Mouse (Mus musculus) spleen, postnatal 36 days (tissue): ENCODE measurements around the gene Hist1h2bc.
"Not testable (repeated sequence)": the region's sequence is repeated elsewhere in the genome, so short reads cannot be mapped to it uniquely, and the experiment has no call there.

Source experiments
- DNase-seq, 2 experiments: peaks; one replicate each; pipeline ENCODE4 v3.0.0; 2022; ENCODE audit warnings: low spot score in 2 of 2, mixed read lengths in 1 of 2

Hist1h2bc gene

GRCm38 (mm10) chr13:23698996-23699395, 15.0 kb downstream of the Hist1h2bc start:
- peak in 1 of 2 experiments; percentile 0 for DNase-seq

GRCm38 (mm10) chr13:23699767-23700166, 15.8 kb downstream of the Hist1h2bc start:
- DNase-seq: no peak

DNA sequence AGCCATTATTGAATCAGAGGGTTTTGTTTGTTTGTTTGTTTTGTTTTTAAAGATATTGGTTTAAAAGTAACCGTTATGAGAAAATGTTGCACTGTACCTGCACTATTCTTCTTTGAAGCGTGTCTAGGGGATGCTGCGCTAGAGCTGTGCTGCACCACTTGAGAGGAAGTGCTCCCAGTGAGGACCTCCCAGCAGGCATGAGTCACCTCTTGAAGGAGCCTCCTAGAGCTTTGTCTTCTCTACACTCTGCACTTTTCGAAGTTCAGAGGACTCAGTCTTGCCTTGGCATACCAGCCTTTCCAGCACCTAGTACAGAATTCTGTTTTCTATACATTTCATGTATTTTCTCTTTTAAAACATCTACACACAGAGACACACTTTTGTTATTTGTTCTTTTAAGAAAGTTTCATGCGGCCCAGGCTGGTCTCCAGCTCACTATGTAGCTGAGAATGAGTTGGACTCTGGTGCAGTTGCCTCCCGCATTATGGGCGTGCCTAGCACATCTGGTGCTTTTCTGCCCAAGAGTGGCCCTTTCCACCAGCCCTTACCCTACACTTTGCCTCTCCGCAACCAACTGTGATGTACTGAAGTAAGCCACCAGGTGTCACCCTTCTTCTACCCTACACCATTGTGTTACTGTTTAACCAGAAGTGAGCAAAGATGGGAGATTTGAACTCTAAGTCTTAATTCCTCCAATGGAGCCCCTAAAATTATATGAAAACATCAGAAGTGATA, 17.0 kb downstream of the Hist1h2bc start:
- DNase-seq: peak; percentile 78 to 86

DNA sequence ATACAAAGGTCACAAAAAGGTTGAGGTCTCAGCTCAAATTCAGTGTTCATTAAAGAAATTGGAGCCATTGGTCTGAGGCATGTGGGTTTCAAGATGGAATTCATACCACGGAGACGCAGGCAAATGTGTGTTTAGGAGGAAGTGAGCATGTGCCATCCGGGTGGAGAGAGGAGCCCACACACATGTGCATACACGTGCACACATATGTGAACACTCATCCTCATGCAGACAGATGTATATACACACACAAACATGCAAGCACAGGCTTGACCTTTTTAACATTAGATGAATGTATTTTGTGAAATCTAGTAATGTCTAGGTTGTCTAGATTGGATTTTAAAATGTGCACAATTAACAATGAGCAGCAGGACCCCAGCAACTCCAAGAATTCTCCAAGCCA, 18.2 kb downstream of the Hist1h2bc start:
- DNase-seq: no peak

DNA sequence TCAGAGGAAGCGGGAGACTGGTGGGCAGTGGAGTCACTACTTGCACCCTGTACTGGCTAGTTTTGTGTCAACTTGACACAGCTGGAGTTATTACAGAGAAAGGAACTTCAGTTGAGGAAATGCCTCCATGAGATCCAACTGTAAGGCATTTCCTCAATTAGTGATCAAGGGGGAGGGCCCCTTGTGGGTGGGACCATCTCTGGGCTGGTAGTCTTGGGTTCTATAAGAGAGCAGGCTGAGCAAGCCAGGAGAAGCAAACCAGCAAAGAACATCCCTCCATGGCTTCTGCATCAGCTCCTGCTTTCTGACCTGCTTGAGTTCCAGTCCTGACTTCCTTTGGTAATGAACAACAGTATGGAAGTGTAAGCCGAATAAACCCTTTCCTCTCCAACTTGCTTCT, 18.8 kb downstream of the Hist1h2bc start:
- DNase-seq: not testable (repeated sequence)

DNA sequence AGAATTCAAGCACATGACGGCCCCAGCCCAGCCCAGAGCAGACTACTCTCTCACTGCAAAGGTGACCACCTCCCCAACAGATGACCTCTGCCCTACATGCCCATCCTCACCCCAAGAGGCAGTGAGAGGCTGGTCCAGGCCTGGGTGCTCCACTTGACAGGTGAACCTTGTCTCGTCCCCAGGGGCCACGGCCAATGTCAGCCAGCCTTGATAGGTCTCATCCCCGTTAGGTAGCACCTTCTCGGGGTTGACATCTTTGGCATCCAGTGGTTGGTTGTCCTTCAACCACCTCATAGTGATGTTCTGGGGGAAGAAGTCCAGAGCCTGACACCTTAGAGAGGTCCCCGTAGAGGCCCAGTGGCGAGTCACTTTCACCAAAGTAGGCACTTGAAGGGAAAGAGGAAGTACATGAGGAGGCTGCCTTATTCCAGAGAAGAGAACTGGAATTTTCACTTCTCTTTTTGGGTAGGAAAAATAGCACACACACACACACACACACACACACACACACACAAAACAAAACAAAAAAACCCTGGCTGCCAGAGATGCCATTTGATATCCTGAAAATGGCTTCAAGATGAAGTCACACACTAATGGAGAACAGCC, 21.9 kb downstream of the Hist1h2bc start:
- no peak for DNase-seq

DNA sequence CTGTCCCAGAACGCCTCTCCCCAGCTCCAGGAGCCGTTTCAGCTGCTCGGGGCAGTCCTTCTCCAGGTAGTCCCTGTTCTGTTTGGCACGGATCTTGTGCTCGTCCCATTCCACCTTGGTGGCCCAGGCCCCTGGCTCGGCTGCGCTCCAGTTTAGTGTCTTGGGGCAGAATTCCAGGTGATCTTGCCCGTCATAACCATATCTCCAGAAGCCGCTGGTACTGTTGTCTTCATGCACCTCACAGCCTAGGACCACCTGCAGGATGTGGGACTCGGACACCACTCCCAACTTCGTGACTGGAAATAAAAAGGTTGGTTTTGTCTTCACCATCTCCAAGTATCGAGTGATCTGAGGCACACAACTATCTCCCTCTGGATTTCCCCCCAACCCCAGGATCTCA, 22.8 kb downstream of the Hist1h2bc start:
- DNase-seq: no peak

GRCm38 (mm10) chr13:23708041-23708440, 24.0 kb downstream of the Hist1h2bc start:
- no peak for DNase-seq

DNA sequence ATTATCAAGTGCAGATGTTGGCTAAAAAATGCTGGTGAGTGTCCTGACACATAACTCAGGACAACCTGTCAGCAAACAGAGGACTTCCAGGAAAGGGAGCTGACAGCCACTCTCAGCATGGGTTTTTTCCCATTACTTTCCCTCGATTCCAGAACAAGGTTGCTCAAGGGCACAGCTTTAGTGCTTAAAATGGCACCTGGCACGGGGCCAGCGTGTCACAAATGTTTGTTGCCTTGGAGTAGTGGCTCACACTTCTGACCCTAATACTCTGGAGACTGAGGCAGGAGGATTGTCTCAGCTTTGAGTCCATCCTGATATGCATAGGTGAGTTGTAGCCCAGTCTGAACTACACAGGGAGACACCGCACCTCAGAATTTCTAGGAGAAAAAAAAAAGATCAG, 24.7 kb downstream of the Hist1h2bc start:
- no peak for DNase-seq

GRCm38 (mm10) chr13:23709714-23710373, 25.8 kb downstream of the Hist1h2bc start:
- DNase-seq: no peak

DNA sequence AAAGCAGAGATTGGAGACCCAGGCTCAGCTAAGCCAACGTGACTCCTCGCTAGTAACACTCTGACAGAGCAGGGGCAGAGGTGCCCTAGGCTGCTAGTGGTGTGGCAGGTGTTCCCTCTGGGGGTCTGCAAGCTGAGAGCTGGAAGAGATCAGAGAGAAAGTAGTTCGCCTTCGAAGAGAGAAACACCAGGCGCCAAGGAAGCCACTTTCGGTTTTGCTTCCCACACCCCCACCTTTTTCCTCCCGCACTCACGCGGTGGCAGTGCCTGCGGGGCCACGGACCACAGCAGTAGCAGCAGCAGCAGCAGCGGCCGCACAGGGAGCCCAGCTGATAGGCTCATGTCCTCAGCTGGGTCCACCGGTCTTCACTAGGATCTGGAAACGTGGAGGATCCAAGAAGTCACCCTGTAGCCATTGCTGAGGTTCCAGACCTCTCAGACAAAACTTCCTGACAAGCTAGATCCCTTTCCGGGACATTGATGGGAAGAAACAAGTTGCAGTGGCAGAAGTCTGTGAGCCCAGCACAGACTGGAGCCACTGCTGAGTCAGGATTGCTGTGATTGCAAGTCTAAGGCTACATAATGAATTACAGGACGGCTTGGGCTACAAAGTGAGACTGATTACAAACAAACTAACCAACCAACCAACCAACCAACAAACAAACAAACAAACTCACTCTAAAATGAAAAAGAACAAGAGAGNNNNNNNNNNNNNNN, 26.5 kb downstream of the Hist1h2bc start, which contains the start of gene Hfe:
Gene Hfe, minus strand, starts transcription at position 481 of the 716 bp plus-strand sequence.
- peak; percentile 55 for DNase-seq

DNA sequence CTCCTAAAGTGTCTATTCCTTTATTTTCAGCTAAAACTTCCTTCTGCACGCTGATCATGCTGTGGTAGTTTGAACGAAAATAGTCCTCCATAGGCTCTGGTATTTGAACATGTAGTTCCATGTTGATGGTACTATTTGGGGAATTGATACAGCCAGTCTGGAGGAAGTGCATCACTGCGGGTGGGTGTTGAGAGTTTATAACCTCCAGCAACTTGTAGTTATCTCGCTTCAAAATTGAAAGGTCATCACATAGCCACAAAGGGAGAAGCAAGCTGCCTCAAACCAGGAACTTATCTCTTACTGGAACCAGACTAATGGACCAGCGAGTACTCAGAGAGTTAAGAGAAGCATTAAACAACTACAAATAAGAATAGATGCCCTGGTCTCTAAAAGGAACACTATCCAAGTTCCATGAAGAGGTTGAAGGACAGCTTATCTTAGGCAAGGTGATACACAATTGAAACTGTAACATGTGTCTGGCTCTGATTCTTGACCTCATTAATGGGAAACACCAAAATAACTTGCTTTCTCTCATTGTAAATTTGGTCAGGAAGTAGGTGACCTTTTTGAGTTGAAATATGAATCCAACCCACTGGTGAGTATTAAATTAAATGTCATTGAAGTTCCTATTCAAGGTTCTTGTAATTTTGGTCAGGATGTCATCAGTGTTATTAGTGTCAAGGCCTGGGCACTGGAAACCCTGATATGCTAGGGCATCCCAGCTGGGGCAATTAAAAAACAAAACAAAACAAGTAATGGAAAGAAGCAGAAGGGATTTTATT, 32.5 kb downstream of the Hist1h2bc start:
- DNase-seq: peak in 1 of 2 experiments; percentile 35

DNA sequence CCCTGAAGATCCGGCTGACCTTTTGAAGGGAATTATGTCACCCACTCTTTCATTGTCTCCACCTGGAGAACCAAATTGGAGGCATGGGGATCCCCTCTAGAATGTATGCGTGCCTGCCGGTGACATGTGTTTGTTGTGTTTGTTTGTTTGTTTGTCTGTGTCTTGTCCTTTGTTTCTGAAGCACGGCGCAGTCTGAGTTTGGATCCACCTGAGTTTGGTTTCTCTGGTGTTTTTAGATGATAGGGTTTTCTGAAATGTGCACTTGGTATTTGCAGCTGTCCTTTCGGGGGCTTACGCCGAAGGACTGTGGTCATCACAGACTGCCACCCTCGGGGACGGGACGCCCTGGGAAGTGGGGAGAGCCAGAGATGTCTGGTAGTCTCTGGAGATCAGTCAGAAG, 33.2 kb downstream of the Hist1h2bc start:
- no peak for DNase-seq

- DNase-seq: not testable (repeated sequence)
These were observed 33.7 kb downstream of the Hist1h2bc start for GRCm38 (mm10) chr13:23717593-23718245.

DNA sequence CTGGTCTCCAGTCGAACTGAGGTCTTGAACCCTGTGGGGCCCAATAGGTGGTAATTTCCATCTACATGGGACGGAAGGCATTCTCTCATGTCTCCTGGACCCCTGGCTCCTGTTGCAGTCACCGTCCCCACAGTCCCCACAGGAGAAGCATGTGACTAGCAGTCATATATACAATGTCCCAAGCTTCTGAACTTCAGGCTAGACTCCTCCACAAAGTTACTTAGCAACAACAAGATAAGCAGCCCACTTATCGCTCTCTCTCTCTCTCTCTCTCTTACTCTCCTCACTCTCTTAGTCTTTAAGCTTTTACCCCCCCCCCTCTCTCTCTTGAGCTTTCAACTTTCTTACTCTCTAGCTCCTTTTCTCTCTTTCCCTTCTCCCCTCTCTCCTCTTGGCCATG, 40.2 kb downstream of the Hist1h2bc start:
- DNase-seq: no peak

DNA sequence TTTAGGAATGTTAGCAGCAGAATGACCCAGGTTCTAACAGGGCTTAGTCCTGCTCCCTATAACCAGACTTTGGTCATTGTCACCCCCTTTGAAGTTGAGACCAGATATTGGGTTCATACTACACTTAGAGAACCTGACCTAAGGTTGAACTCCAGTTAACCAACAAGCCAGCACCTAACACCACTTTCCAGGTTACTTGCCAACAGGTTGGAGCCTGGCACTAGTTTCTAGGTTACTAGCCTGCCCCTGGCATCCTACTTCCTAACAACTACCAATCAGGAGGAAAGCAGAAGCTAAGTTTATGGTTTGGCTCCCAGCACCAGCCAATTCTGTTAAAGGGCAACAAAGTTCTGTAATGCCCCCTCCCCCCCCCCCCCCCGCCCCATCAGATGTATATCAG, 41.2 kb downstream of the Hist1h2bc start:
- DNase-seq: no peak

- DNase-seq: no peak
These were observed 44.6 kb downstream of the Hist1h2bc start for GRCm38 (mm10) chr13:23728472-23729191.

DNA sequence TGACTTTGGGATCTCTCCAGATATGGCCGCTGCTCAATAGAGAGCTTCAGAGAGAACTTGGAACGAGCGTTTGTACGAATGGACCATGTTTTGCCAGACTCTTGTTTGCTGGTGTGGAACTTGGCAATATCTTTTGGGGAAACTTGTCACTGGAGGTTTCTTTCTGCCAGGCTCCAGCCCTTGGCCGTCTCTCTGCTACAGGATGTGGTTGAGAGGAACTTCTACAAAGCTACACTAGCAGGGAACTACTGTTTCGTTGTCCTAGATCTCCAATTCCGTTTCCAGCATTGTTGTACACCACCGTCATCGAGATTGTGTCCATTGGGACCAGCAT, 45.2 kb downstream of the Hist1h2bc start:
- DNase-seq: no peak

GRCm38 (mm10) chr13:23729706-23730105, 45.7 kb downstream of the Hist1h2bc start:
- DNase-seq: no peak

DNA sequence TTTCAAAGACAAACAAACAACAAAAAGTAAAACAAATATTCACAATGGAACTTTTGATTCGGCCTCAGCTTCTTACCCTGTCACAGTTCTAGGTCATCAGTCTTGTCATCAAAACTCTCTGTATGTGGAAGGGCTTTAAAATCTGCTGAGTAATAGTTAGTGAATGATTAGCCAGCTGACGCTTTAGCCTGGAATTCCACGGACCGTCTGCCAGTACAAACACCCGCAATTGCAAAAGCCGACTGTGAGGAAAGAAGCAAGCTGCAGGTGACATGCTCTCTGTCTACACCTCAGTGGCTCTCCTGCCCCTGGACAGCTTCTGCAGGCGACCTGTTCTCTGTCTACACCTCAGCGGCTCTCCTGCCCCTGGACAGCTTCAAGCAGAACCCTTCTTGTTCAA, 46.5 kb downstream of the Hist1h2bc start:
- DNase-seq: no peak
